Mouse (Mus musculus) adrenal gland, postnatal 14 days (tissue): ENCODE measurements around the gene Wdtc1. TPM values are rescaled to one million over a fixed set of nuclear protein-coding genes. Genes with fewer than 3 reads are reported as not detected.
A peak's percentile ranks its signal among the peaks of the same experiment; 100 is the strongest.

ENCODE experiments used
- DNase-seq: peaks from one replicate; pipeline ENCODE4 v3.0.0; 2021; ENCODE audit warnings: mixed read lengths
- total RNA-seq: library from RNA; stranded (reverse); gene quantifications from 2 replicates; pipeline ENCODE4 v1.2.3, GENCODE M21; 2021

Wdtc1 gene
- total RNA-seq, 1 experiment from 2014 or later, result 53.3 TPM

DNA sequence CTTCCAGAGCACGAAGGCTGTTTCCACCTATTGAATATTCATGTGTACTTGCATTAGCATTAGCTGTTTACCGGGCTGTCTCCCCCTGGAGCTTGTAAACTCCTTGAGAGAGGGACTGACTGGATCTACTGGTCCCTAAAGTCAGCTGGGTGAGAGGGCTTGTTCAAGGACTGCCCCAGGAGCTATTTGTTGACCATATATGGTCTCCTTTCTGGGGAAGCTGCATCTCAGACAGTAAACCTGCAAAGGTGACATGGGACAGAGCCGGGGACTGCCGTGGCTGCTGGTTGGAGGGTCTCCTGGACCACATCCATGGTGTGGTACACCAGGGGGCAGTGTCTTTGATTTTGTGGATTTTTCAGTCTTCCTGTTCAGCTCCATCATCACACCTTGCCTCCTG lies 70.6 kb downstream of the Wdtc1 start:
- no peak for DNase-seq

GRCm38 (mm10) chr4:133281951-133282481 lies 71.3 kb downstream of the Wdtc1 start:
- peak; percentile 48 for DNase-seq

- DNase-seq, result no peak
Measured at GRCm38 (mm10) chr4:133281513-133281912, 71.8 kb downstream of the Wdtc1 start.

DNA sequence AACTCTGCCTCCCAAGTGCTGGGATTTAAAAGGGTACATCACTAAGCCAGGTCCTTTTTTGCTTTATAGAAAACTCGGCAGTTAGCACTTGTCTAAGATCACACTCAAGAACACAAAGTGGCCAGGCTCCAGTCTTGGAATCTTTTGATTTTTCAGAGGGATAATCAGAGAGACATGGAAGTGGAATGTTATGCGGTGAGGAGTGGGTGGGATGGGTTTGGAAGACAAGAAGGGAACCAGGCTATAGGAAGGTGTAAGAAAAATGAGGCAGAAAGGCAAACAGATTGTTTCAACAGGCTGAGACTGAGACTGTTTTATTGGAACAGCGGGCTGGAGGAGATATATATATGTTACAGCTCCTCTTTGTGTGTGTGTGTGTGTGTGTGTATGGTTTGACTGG lies 74.8 kb downstream of the Wdtc1 start:
- peak; percentile 2 for DNase-seq

- peak; percentile 13 for DNase-seq
Measured at GRCm38 (mm10) chr4:133278067-133278466, 75.2 kb downstream of the Wdtc1 start.

DNA sequence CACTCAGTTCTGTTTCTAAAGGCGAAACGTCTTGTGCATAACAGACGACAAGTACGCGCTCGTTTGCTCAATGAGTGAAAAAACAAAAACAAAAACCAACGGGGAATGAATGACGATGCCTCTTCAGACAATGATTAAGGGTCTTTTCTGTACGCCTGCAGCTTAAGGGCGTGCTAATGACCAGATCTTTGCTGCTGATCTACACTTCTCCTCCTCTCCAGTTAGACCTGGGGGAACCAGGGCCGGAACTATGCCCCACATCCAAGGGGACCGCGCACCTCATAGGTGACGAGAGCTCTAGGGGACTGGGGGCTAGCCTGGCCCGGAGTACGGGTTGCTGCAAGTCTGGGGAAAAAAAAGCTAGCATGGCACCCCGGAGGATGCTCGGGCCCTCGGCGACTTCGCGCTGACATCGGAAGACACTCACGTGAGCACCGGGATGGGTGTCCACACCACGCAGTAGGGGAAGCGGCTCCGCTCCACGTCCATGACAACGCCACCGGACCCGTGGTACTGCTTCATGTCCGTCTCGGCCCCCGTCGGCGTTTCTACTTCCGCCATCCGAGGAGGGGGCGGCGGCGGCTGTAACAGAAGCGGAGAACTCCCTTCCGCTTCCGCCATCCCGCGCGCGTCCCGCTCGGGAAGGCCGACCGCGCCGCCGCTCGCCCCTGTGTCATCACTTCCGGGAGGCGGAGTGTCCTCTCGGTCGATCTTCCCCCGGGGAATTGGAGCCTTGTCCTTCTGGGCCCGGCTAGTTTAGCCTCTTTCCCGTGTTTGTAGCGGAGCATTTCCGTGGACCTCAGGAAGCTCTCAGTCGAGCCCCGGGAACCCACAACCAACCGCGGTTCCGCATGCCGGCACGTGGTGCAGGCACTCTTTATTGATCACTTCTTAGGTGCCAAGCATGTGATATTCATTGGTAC lies 75.9 kb downstream of the Wdtc1 start, which contains the start of gene Tmem222:
Gene Tmem222 (minus strand): TSS at position 689 of the 923 bp plus-strand sequence.
- DNase-seq, result peak; percentile 97

DNA sequence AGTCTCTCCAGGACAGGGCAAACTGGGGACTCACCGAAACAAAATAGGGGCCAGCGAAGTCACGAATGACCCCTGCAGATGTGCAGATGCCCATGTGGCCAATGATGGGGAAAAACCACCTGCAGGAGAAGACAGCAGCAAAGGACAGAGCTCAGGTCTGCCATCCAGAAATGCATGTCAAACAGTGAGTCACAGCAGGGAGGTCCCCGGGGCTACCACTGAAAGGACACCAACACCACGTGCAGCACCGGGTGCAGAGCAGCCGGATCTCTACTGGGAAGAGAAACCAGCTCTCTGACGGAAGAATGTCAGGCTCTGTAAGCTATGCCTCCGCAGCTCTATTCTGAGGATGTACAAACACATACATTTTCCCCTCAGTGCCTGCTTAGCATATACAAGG lies 82.4 kb downstream of the Wdtc1 start:
- DNase-seq, result peak; percentile 62

DNA sequence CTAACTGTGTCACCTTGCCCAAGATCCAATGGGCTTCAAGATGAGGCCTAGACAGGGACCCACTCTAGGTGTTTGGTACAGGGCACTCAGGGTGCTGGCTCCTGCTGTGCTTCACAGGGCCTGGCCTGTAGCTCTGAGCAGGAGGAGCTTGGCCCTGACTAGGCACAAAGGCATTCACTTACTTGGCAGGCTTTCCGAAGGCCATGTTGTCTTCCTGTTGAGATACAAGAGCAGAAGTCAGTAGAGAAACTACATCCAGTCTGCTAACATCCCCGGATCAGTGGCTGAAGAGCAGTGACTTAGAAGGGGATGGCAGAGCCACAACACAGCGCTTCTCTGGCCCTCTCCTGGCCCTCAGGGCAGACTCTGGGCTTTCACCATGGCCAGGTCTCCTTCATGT lies 83.7 kb downstream of the Wdtc1 start:
- peak; percentile 83 for DNase-seq

DNA sequence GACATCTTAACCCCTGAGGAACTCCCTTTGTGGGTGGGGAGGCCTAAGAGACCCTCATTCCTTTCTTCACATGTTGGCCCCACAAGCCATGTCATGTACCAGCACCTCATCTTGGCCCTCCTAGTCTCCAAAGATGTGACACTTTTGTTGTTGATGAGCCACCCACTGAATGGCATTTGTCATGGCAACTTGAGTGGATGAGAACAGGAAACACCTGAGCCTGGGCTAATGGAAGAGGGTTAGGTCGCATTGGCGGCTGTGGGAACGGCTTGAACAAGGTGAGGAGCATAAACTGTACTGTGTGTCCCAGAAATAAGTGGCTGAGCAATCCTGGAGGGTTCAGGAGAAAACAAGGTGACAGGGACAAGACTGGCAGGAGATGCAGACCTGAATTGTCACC lies 84.3 kb downstream of the Wdtc1 start:
- DNase-seq, result no peak

DNA sequence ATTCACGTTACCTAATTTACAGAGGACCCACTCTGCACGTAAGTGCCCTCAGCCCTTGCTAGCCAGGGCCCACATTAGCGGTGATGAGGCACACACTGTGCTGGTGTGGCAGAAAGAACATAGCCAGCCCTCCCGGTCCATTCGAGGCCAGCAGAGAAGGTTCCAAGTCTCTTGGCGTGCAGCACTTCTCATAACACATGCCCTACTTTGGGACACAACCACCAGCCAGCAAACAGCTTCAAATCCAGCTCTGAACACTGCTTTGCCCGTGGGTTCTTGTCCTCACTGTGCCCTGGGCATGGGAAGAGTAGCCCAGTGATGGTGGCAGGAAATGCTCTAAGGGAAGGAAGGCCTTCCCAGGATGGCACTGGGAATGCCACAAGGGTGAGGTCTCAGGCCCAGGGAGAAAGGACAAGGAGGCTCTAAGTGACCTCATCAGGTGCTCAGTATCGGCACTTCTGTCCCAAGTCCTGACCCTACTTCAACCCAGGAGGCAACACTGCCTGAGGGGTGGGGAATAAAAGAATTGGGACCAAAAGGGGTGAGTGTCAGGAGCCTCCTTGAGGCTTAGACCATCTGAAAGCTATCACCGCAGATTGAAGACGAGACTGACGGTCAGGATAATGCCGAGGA lies 86.9 kb downstream of the Wdtc1 start:
- no peak for DNase-seq

- no peak for DNase-seq
Measured at GRCm38 (mm10) chr4:133265759-133266158, 87.5 kb downstream of the Wdtc1 start.

GRCm38 (mm10) chr4:133265297-133265696 lies 88.0 kb downstream of the Wdtc1 start:
- peak; percentile 75 for DNase-seq

GRCm38 (mm10) chr4:133264559-133264958 lies 88.7 kb downstream of the Wdtc1 start:
- no peak for DNase-seq

DNA sequence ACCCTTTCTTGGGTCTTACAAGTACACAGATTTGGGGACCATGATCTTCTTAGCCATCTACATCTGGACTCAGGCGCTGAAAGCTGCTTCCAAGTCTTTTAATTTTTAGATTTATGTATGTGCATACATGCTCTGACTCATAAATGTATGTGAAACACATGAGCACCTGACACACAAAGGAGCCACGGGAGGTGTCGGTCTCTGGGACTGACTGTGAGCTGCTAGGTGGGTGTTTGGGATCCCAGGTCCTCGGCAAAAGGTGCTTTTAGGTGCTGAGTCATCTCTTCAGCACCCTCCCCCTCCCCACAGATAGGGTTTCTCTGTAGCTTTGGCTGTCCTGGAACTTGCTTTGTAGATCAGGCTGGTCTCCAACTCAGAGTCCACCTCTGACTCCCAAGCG lies 89.5 kb downstream of the Wdtc1 start:
- DNase-seq, result no peak

DNA sequence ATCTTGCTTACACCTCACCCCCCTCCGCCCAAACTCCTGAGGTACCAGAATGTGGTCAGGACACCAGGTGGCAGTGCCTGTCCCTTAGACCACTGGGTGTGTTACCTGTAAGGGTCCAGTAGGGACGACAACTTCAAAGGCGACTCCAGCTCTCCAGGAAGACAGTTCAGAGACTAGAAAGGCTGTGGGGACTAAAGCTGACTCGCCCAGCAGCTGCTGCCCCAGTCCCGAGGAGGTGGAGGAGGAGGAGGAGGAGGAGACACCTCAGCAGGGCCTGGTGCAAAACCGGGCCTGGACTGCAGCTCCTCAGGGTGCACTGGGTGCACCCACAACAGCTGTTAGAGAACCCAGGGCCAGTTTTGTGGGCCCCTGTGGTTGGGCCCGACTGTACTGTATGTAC lies 90.4 kb downstream of the Wdtc1 start, which contains the start of gene Sytl1:
Gene Sytl1 (minus strand): TSS at position 232 of the 400 bp plus-strand sequence.
- DNase-seq, result no peak

GRCm38 (mm10) chr4:133262375-133262765 lies 90.9 kb downstream of the Wdtc1 start:
- DNase-seq, result no peak

- DNase-seq, result no peak
Measured at GRCm38 (mm10) chr4:133261641-133262374, 91.5 kb downstream of the Wdtc1 start.

DNA sequence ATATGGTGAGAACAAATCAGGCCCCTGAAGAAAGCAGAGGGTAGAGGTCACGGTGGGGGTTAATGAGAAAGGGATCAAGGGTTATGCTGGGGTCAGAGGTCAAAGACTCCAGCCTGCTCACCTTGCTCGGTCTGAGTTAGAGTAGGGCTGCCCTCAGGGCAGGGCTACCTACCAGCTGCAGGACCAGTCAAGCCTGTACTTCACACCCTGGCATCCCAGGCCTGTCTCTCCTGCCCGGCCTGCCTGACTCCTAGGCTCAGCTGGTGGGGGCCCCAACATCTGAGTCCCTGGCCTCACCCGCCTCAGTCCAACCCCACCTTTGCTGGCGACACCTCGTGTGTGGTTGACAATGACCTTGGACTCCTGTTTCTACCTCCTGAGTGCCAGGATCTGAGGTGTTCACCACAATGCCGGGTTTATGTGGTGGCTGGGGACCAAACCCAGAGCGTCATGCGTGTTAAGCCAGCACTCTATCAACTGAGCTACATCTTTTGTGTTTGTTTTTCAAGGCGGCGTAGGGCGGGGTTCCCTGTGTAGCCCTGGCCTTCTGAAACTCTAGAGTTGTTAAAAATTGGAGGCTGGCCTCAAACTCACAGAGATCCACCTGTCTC lies 95.4 kb downstream of the Wdtc1 start:
- no peak for DNase-seq

GRCm38 (mm10) chr4:133257230-133257629 lies 96.1 kb downstream of the Wdtc1 start:
- DNase-seq, result no peak

GRCm38 (mm10) chr4:133256820-133257219 lies 96.5 kb downstream of the Wdtc1 start:
- no peak for DNase-seq

GRCm38 (mm10) chr4:133255392-133255791 lies 97.9 kb downstream of the Wdtc1 start:
- DNase-seq, result no peak

DNA sequence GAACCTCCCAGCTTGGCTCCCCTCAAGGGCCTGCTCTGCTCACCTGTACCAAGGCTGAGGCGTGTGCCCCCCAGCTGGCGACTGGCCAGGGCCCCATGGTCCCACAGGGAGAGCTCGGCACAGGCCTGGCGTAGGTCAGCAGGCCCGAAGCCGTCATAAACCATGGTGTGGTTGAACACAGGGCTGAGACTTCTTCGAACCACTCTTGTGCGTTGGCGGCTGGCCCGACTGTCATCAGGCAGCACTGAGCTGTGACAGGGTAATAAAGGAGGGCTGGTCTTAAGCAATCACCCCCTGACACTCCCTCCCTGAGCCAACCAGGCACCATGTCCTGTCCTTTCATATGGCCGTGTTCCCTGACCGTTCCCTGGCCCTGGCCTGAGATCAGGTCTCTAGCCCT lies 99.9 kb downstream of the Wdtc1 start:
- peak; percentile 59 for DNase-seq
